Mouse (Mus musculus): ENCODE data around the gene Eln.

The Eln gene

DNA sequence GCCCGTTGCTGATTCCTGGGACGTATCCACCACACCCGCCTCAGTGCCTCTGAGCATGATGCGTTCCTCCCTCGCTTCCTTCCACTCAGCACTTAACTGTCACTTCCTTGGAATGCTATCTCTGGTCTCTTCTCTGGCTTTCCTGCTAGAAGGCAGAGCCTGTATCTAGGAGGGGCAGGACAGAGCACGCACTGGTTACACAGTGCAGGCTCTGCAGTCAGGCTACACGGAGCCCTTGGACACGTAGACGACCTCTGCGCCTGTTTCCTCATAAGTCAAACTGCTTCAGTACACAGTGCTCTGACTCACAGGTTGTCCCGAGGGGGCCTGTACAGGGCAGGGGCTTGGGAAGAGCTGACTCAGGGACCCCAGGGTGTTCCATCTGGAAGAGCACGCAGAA, 66.9 kb downstream of the Eln start:
- DNase-seq: peak; percentile 46

DNA sequence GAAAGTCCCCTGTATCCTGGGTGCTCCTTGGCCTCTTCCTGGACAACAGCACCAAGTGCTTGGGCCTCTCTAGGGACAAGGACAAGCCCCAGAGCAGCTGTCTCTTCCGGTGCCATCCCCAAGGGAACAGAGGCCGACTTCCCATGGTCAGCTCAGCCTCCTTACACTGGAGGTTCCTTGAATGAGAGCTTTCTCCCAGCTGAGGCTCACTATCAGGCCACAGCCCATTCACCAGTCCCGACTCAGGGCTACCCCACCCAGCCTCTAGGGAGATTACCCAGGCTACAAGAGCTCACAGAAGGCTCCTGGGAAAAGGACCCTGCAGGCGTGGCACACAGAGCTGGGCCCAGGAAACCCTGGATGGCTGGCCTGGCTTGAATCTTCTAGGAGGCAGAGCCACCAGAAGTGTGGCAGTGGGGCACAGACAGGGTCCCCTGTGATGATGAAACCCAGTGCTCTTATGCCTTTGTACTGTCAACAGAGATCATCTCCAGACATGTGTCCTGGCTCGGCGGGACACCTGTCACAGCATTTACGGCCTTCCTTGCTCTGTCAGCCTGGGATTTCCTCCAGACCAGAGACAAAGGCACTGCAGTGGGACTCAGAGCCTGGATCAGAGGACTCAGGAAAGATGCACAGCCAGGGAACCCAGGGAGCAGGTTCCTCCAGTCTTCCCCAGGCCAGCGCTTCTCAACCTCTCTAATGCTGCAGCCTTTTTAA, 68.1 kb downstream of the Eln start:
- no peak for DNase-seq

DNA sequence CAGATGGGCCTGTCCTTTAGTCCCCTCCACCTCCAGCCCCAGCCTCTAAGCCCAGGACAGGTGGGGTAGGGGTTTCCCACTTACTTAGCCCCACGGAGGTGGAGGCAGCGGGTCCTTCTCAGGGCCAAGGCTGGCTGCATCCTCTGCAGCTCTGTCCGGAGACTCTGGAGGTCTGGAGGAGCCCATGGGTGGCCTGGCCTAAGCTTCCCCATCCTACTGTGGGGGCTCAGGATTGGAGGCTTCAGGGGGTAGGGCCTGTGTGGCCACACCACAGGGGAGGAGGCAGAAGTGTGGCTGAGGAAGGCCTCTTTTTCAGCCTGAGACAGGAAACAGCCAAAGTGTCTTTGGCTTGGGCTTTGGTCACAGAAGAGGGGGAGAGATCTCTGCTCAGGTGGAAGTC, 69.1 kb downstream of the Eln start:
- peak; percentile 37 for DNase-seq

DNA sequence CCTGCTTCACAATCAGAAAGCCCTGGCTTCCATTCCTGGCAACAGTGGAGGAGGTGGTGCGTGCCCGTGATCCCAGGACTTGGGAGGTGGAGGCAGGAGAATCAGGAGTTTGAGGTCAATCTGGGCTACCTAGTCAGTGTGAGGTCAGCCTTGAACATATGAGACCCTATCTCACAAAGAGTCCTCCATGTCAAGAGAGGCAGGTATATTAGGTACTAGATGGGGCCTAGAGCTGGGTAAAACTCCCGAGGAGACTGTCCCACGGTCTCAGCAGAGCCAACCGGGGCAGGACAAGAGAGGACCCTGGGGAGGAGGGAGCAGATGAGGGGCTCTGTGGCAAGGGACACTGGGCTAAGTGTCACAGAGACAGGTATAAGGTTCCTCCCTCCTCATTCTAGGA, 69.6 kb downstream of the Eln start:
- DNase-seq: no peak

DNA sequence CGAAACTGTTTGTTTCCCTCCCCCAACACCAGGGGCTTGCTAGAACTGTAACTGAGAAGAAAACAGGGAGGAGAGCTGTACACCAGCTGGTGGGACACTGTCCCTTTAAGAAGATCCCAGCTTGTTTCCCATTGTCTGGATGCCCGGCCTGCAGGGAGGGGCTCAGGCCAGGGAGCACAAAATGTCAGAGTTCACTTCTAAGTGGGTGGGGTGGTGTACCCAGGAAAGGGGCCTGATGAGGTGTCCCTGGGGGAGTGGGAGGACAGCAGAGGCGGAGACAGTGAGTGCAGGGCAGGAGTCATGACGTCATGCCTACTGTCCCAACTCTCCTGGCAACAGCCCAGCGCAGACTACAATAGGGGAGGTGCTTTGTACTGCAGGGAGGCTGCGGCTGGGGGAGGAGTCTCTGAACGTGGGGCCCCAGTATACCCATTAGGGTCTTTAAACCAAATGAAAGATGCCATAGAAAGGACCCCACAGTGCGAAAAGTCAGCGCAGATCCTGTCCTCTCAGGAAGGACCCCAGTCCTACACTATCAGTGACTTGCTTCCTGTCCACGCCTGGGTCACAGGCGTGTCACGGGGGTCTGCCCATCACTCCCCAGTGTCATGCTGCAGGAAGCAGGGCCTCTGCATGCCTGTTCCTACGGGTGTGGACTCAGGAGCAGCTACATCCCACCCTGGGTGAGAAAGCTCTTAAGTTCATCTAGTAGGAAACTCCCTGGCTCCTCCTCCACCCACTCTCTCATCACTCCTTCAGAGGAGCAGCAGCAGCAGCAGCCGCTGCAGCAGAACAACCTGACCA, 71.0 kb downstream of the Eln start:
- DNase-seq: peak; percentile 92

DNA sequence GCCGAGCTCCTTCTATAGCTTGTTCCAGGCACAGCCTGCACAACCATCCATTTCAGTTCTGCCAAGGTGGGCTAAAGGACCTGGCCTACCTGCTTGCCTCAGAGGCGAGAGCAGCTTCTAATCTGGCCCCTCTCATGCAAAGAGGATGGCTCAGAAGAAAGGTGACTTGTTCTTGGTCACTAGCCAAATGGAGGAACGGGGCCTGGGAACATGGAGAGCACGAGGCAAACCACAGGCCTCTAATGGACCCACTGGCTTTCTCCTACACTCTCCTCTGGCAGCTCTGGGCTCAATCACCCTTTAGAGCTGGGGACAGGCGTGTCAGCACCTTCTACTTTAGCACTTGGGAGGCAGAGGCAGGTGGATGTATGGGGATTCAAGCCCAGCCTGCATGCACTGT, 72.1 kb downstream of the Eln start:
- DNase-seq: no peak

DNA sequence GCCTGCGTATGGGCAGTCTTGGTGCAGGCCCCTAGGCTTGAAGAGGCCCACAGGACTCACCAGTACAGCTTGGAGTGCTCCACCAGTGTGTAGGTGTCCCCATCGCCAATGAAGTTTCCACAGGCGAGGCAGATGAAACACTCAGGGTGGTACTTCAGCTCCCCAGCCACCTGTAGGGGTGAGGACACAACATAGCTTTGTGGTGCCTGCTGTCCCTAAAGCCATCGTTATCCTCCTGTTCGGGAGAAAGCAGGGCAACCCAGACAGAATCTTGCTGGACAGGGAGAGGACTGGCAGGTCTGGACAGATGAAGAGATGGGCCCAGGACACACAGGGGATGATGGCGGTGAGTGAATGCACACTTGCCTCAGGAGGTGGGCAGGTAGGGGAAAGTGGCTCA, 74.5 kb downstream of the Eln start:
- DNase-seq: no peak

DNA sequence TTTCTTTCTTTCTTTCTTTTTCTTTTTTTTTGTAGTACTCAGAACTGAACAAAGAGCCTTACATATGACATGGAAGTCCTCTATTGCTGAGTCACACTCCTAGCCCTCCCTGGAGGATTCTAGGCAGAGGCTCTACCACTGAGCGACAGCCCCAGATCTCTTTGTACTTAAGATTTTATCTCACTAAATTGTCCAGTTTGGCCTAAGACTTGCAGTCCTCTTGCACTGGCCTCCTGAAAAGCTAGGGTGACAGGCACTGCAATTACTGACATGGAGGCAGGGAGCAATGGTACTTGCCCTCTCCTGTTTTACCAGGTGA, 75.0 kb downstream of the Eln start:
- DNase-seq: no peak

DNA sequence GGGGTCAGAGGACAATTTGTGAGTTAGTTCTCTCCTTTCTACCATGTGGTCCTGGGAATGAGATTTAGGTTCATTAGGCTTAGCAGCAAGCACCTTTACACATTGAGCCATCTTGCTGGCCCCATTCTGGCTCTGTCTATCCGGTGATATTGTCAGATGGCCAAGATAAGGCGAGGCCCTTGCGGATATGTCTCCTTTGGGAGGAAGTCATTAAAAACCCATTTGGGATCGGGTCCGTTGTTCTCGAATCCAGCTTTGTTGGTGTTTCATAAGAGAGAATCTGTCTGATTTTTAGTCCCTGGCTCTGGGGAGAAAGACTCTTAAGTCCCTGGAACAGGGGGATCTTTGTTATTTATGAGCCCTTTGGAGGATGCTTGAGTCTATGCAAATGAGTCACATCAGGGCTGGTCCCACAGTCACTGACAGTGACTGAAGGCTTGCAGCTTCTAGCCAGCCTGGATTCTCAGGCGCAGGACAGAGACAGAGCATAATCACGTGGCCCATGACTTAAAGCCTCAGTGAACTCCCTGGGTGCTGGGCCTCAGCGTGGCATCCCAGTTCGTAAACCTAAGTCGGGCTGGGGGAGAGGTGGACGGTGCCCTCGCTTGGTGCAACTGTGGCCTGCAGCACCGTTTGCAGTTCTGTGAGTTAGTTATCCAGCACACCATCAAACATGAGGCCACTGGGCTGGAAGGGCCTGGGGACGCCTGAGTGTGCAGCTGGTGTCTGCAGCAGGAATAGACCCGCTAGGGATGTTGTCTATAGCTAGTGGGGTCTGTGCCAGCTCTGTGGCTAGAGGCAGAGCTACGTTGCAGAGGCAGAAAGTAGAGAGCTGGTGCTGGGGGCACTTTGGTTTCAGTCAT, 75.6 kb downstream of the Eln start:
- DNase-seq: peak; percentile 16

DNA sequence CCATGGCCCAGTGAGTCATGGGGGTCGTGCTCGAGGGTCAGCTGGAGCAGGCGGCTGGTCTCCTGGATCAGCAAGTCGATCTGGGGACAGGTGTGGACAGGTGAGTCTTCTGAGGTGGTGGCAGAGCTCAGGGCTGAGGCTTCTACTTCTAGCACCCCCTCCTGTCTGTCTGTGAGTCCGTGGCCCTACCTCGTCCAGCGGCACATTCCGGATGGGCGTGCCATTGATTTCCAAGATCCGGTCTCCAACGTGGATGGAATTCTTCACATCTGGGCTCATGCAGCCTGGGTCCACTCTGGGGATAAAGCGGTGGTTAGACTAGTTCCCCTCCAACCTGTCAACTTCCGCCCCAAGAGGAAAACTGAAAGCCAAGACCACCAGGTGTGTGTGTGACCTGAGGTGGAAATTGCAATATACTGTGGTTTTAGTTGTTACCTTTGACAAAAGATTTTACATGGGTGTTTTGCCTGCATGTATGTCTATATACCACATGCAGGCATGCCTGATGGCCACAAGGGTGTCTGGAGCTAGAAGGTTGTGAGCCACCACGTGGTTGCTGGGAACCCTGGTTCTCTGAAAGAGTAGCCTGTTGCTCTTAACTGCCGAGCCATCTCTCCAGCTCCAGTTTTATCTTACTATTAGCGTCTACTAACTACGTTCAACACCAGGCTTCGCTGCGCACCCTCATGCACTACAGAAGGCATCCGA, 78.0 kb downstream of the Eln start:
- DNase-seq: no peak

DNA sequence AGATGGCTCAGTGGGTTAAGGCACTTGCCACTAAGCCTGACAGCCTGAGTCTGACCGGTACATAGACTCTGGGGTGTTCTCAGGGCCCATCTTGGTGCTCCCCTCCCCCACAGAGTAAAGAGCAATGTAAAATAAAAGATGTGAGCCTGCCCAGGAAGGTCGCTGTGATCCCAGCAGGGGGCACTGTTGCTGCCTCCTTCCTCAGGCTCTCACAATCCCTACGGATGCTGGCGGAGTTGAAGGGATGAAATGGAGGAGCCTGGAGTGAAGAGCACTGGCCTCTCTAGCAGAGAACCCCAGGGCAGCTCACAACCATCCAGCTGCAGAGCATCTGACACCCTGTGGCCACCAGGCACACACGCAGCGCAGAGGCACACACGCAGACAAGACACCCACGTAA, 78.6 kb downstream of the Eln start:
- peak; percentile 67 for DNase-seq

DNA sequence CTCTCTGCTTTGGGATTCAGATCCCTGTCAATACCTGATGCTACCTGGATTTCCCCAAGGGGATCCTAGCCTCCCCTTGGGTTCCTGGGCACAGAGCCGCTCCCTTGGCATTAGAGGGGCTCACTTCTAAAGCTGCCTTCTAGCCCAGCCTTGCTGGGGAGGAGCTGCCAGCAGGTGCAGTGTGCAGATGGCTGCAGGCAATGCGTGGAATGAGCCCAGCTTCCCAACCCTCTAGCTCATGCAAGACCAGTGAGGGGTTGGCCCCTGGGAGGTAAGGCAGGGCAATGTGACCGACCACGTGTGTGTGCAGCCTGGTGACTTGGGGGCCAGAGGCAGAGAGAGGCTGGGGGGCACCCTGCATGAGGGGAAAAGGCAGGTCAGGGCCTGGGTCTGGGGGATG, 90.4 kb downstream of the Eln start:
- DNase-seq: no peak

Measured in lung, postnatal 14 days (tissue).